In the genomic region with DNA sequence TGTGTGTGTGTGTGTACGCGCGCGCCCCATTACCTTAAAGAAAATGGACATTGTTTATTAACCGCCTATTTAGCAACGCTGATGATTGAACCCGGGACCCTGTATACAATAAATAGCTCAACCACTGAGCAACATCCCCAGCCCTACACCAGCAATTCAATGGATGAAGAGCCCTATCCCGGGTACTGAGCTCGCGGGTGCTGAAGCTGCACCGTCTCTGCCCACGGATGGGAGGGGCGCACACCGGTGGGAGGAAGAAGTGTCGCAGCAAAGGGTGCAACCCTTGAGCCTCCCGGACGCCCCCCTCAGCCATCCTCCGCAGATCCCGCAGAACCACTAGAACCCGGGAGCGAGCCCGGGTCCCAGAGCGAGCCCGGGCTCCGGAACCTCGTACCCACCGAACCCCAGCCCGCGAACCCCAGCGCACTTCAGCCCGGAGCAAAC, we compare ENCODE assay signal across 8 mouse cellular contexts. TPM values are rescaled to one million over a fixed set of nuclear protein-coding genes. Genes with fewer than 3 reads are reported as not detected.
DNase-seq lines count a peak whose midpoint lies in the region; ATAC-seq lines count a peak whose summit lies in the region.

No protein-coding gene starts in this region.

- no peaks in the 10 kb centered on the region for H3K9me3 ChIP-seq in heart, embryonic 14.5 days (ENCODE audit: control insufficient read depth, low read length)
- no peaks in the 10 kb centered on the region for H3K9me3 ChIP-seq in hindbrain, embryonic 13.5 days
- peaks cover 2% of the 10 kb centered on the region for H3K9me3 ChIP-seq in megakaryocyte, embryonic 14.5 days

- peaks cover 4% of the 10 kb centered on the region; the same call in 1 of the 2 replicates for H3K36me3 ChIP-seq in heart, embryonic 14.5 days (ENCODE audit: control insufficient read depth, insufficient read depth, low read length)
- H3K36me3 ChIP-seq in hindbrain, embryonic 13.5 days = peaks cover 5% of the 10 kb centered on the region
- H3K36me3 ChIP-seq in megakaryocyte, embryonic 14.5 days (replicated peaks; ENCODE audit: low read length) = peaks cover 9% of the 10 kb centered on the region

- 2% methylated on average over 31 of the region's 31 CpGs for WGBS in heart, embryonic 14.5 days
- WGBS in hindbrain, embryonic 13.5 days = under 1% methylated on average over 31 of the region's 31 CpGs

- peaks cover 3% of the 10 kb centered on the region in 2 experiments; a peak in 2 of 4 replicates for H3K4me1 ChIP-seq in heart, embryonic 14.5 days (ENCODE audit: control insufficient read depth in 2 of 2, insufficient read depth in 2 of 2, low read length in 2 of 2)
- peaks cover 2% of the 10 kb centered on the region; the same call in 1 of the 2 replicates for H3K4me1 ChIP-seq in brown adipose tissue, adult 24 weeks (ENCODE audit: control insufficient read depth, insufficient read depth, insufficient read length, low read length)
- peaks cover 9% of the 10 kb centered on the region for H3K4me1 ChIP-seq in hindbrain, embryonic 13.5 days (replicated peaks)
- peaks cover 42% of the 10 kb centered on the region for H3K4me1 ChIP-seq in megakaryocyte, embryonic 14.5 days

- no peak for DNase-seq in heart, adult 8-10 months (ENCODE audit: low spot score)
- peak; percentile 76 for DNase-seq in CD4-positive, CD25-positive, alpha-beta regulatory T cell, adult 2 months (ENCODE audit: low read depth, low spot score)
- DNase-seq in thymus, postnatal 14 days = peak; percentile 77
- DNase-seq in urinary bladder, postnatal 25 days (ENCODE audit: low spot score) = no peak

- H3K9ac ChIP-seq in heart, embryonic 14.5 days (ENCODE audit: low read length) = peak overlapping the region; percentile 85
- H3K9ac ChIP-seq in hindbrain, embryonic 13.5 days = peak overlapping the region; percentile 89

- ATAC-seq in heart, embryonic 14.5 days (ENCODE audit: insufficient number of reproducible peaks, insufficient read depth, low FRiP score, low read depth) = peak; percentile 14
- ATAC-seq in hindbrain, embryonic 13.5 days (ENCODE audit: low FRiP score) = peak; percentile 90

- H3K4me3 ChIP-seq in heart, embryonic 14.5 days (ENCODE audit: control insufficient read depth in 1 of 2, insufficient read depth in 1 of 2, low read depth in 1 of 2, low read length in 2 of 2) = peak overlapping the region; percentile 78 to 84
- H3K4me3 ChIP-seq in brown adipose tissue, adult 24 weeks (ENCODE audit: insufficient read depth, low read depth, low read length) = peak overlapping the region; percentile 74
- H3K4me3 ChIP-seq in hindbrain, embryonic 13.5 days = peak overlapping the region; percentile 76
- peak overlapping the region; percentile 98 for H3K4me3 ChIP-seq in megakaryocyte, embryonic 14.5 days (replicated peaks)

- H3K27me3 ChIP-seq in heart, embryonic 14.5 days (ENCODE audit: control insufficient read depth, insufficient read depth, low read length) = no peaks in the 10 kb centered on the region
- peaks cover 11% of the 10 kb centered on the region for H3K27me3 ChIP-seq in hindbrain, embryonic 13.5 days
- H3K27me3 ChIP-seq in megakaryocyte, embryonic 14.5 days (replicated peaks) = no peaks in the 10 kb centered on the region

- peak overlapping the region; percentile 64 to 79; a peak in 3 of 4 replicates for H3K27ac ChIP-seq in heart, embryonic 14.5 days (replicated peaks in 1 of 2; ENCODE audit: control insufficient read depth in 1 of 2, insufficient read depth in 1 of 2, low read depth in 2 of 2, low read length in 2 of 2)
- peak overlapping the region; percentile 40; the same call in 1 of the 2 replicates for H3K27ac ChIP-seq in brown adipose tissue, adult 24 weeks (replicated peaks; ENCODE audit: low read depth, low read length)
- peak overlapping the region; percentile 97 for H3K27ac ChIP-seq in hindbrain, embryonic 13.5 days

- peak overlapping the region; percentile 74 for H3K4me2 ChIP-seq in heart, embryonic 14.5 days (ENCODE audit: low read length)
- H3K4me2 ChIP-seq in hindbrain, embryonic 13.5 days = peak overlapping the region; percentile 69

RNA-seq across cellular contexts. Expression of a gene that starts 0.4 kb away (rescaled TPM):
- 8.3 and 9.2 TPM in 2 replicates for polyA plus RNA-seq in heart, embryonic 14.5 days (2014; fragmentation: Nextera tagmentation; extraction: Ambion mirVana)
- total RNA-seq in heart, adult 8-10 months (2022) = 10 to 100 TPM; 11.0 to 13.3 (median 11.6) TPM
- 5.4 and 6.1 TPM in 2 replicates for polyA plus RNA-seq in brown adipose tissue, adult 24 weeks (2012; ENCODE audit: insufficient read depth, insufficient read length, missing spikeins)
- 11.4 and 12.2 TPM in 2 replicates for polyA plus RNA-seq in hindbrain, embryonic 13.5 days (2015; fragmentation: Nextera tagmentation; extraction: Ambion mirVana)
- polyA plus RNA-seq in megakaryocyte, embryonic 14.5 days (2012; ENCODE audit: insufficient read depth, low replicate concordance) = 13.6 TPM in 1 of 2 replicates, not detected in the other

RNA-seq across cellular contexts. Expression of a gene that starts 32.1 kb away (rescaled TPM):
- 16.0 and 16.5 TPM in 2 replicates for polyA plus RNA-seq in heart, embryonic 14.5 days (2014; fragmentation: Nextera tagmentation; extraction: Ambion mirVana)
- 10 to 100 TPM; 13.9 to 15.4 (median 14.6) TPM for total RNA-seq in heart, adult 8-10 months (2022)
- 5.0 and 6.3 TPM in 2 replicates for polyA plus RNA-seq in brown adipose tissue, adult 24 weeks (2012; ENCODE audit: insufficient read depth, insufficient read length, missing spikeins)
- 18.6 and 19.2 TPM in 2 replicates for polyA plus RNA-seq in hindbrain, embryonic 13.5 days (2015; fragmentation: Nextera tagmentation; extraction: Ambion mirVana)
- 1.3 TPM in 1 of 2 replicates, not detected in the other for polyA plus RNA-seq in megakaryocyte, embryonic 14.5 days (2012; ENCODE audit: insufficient read depth, low replicate concordance)

RNA-seq across cellular contexts. Expression of a gene that starts 58.4 kb away (rescaled TPM):
- polyA plus RNA-seq in heart, embryonic 14.5 days (2014; fragmentation: Nextera tagmentation; extraction: Ambion mirVana) = 1,091 and 1,152 TPM in 2 replicates
- total RNA-seq in heart, adult 8-10 months (2022) = 1,000 to 10,000 TPM; 2,668 to 3,319 (median 3,029) TPM
- 2,477 and 2,768 TPM in 2 replicates for polyA plus RNA-seq in brown adipose tissue, adult 24 weeks (2012; ENCODE audit: insufficient read depth, insufficient read length, missing spikeins)
- 884 and 886 TPM in 2 replicates for polyA plus RNA-seq in hindbrain, embryonic 13.5 days (2015; fragmentation: Nextera tagmentation; extraction: Ambion mirVana)
- 1,815 and 2,518 TPM in 2 replicates for polyA plus RNA-seq in megakaryocyte, embryonic 14.5 days (2012; ENCODE audit: insufficient read depth, low replicate concordance)

Comparison
In these comparisons a context has a peak if more than half of its experiments do, and no peak if none do; other contexts are left out.
1. H3K27ac ChIP-seq: peak in every context shown above with its lines; median percentile 97 in hindbrain, embryonic 13.5 days; 72 in heart, embryonic 14.5 days; 40 in brown adipose tissue, adult 24 weeks.
2. DNase-seq: peak in CD4-positive, CD25-positive, alpha-beta regulatory T cell, adult 2 months (single experiment) and thymus, postnatal 14 days (single experiment); none in heart, adult 8-10 months (single experiment) and urinary bladder, postnatal 25 days (single experiment).
3. Peak in every context shown above with its lines, with median percentiles within 50 percentile points of each other: H3K4me3 ChIP-seq.